Mouse (Mus musculus): ENCODE data around the gene Gm17545. TPM values are rescaled to one million over a fixed set of nuclear protein-coding genes. Genes with fewer than 3 reads are reported as not detected.
A peak's percentile ranks its signal among the peaks of the same experiment; 100 is the strongest.

The Gm17545 gene
- total RNA-seq, 2 experiments from 2014 or later = not detected

DNA sequence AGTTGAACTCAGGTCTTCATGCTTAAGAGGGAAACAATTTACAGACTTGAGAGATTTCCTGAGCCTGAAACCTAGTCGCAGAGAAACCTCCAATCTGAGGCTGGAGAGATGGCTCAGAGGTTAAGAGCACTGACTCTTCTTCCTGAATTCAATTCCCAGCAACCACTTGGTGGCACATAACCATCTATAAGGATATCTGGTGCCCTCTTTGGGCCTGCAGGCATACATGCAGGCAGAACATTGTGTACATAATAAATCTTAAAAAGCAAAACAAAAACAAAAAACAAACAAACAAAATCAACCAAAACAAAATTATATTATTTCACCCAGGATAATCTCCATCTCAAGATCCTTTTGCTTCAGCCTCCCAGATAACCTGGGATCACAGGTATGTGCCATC is 15.3 kb upstream of the Gm17545 start:
- no peak for DNase-seq
- intact Hi-C loops (cut with DNase I) = no loop called here

DNA sequence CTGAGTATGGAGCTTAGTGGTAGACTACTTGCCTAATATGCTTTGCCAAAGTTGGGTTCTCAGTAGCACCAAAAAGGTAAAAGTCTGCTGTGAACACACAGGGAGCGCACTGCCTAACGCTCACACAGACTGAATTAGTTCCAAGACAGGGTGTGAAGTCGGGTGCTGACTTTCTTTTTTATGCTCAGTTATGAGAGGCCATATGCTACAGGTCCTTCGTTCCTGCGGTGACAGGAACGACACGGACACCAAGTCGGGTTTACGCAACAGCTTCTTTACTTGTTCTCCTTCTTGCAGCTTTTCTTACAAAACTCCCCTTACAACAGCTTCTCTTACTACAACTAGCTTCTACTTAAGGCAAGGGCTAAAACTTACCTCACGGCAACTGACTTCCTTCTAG is 10.9 kb upstream of the Gm17545 start:
- DNase-seq = no peak
- intact Hi-C loops (cut with DNase I) = no loop called here

DNA sequence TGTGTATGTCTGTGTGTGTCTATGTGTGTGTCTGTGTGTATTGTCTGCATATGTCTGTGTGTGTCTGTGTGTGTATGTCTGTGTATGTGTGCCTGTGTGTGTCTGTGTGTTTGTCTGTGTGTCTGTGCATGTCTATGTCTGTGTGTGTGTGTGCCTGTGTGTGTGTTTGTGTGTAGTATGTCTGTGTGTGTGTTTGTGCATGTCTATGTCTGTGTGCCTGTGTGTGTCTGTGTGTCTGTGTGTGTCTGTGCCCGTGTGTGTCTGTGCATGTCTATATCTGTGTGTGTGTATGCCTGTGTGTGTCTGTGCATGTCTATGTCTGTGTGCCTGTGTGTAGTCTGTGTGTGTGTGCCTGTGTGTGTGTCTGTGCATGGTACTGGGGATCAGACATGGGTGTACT is 9.0 kb upstream of the Gm17545 start:
- intact Hi-C loops (cut with DNase I) = no loop called here
- no peak for DNase-seq

DNA sequence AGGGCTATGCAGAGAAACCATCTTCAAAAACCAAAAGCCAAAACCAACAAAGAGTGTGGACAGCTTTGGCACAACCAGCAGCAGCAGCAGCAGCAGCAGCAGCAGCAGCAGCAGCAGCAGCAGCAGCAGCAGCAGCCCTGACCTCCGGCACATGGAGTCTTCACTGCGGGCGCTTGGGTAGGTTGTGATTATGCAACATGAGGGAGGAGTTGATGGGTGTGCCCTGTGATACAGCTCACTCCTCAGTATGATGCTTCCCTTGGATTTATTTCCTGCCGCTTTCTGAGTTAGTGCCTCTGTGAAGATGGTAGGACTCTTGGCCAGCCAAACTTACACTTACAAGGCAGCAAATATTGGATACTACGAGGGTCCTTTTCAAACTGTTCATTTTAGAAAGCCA is 6.9 kb upstream of the Gm17545 start:
- no peak for DNase-seq
- intact Hi-C loops (cut with DNase I) = no loop called here

DNA sequence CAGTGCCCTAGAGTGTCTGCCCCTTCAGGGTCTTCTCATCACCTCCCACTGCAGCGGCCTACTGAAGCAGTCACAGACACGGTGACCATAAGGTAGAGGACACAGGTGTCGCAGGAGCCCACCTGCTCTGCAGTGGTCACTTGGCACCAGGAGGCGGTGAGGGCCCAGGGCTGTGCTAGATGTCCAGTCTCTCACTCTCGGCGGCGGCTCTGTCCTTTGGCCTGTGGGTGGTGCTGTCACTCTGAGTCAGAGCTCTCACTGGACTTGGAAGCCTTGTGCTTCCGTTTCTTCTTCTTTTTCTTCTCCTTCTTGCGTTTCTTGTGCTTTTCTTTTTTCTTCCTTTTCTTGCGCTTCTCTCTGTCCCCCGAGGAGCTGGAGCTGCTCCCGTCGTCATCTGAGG is 5.7 kb upstream of the Gm17545 start:
- intact Hi-C loops (cut with DNase I) = no loop called here
- DNase-seq = no peak

DNA sequence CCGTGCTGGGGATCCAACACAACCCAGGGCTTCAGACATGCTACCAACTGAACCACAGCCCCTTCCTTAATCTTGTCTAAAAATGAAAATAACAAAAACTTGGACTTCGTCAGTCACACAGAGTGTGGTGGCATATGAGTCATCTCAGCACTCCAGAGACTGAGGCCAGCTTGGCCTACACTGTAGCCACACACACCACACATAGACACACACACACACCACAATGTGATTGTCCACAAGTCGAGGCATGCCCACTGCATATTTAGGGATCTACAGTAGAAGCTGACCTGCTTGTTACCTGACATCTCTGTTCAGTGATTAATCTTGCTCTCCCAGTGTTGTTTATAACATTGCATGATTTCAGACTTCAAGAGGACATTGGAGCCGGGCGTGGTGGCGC is 4.9 kb upstream of the Gm17545 start:
- DNase-seq = no peak
- intact Hi-C loops (cut with DNase I) = no loop called here

DNA sequence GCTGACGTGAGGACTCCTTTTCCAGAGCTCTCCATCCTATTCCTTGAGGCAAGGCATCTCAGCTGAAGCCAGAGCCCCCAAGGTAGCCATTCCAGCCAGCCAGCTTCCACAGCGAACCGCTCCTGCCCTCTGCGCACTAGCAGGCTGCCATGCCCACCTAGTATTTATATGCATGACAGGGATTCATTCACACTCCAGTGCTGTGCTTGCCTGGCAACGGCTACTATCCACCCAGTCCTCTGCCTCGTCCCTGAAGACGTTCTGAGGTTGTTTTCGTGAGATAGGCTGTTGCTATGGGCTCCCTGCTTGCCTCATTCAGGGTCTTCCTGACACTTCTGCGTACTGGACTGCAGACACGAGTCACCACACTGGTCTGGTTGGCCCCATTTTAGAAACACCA is 1.4 kb upstream of the Gm17545 start:
- no peak for DNase-seq
- intact Hi-C loops (cut with DNase I) = no loop called here

DNA sequence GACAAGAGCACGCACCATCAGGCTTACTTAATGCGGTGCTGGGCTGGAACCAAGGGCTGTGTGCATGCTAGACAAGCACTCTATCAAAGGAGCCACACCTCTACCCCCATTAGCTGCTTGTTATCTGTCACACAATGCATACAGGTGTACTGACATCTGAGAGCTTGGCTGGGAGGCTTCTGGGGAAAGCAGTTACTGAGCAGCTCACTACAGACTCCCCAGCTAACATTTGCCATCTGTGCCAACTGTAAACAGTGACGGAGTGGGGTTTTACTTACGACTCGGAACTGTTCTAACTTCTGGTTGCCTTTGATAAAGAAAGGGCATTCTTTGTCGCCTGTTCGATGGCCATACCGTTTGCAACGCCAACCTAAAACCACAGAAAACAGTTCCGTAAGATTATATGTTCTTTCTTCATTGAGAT is 577 bp upstream of the Gm17545 start:
- intact Hi-C loops (cut with DNase I) = no loop called here
- DNase-seq = no peak

DNA sequence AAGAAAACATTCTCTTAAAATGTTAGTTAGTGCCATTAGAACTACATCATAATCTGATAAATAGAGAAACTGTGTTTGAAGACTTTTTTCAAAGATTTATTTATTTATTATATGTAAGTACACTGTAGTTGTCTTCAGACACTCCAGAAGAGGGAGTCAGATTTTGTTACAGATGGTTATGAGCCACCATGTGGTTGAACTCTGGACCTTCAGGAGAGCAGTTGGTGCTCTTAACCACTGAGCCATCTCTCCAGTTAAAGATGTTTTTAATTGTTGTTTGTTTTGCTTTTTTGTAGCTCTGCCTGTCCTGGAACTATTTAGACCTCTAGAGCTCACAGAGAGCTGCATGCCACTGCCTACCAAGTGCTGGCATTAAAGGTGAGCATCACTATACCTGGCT is 951 bp downstream of the Gm17545 start:
- DNase-seq = no peak
- intact Hi-C loops (cut with DNase I) = no loop called here

DNA sequence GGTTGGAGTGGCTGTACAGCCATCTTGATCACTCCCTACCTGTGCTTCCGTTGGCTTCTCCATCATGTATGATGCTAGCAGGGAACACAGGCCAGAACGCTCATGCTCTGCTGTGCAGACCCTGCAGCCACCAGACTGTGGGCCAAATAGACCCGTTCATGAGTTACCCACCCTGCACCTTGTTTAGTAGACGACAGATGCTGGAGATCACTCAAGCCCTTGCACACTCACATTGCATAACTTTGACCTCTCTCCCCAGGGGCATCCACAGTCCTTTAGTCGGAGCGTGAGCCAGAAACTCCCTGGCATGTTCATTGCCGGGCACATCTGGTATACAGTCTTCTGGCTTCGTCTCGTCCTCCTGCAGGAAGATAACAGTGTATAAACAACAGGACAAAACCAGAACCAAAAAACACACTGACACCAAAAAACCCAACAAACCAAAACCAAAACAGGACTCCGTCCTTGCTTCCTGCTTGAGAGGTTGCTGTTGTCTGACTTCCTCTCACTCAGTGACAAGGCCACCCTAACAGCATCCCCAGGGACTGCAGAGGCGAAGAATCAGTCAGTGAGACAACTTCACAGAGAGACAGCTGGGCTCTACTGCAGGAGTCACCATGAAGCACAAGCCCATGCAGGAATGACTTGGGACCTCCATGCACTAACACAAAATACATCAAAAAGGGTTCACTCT is 3.2 kb downstream of the Gm17545 start:
- intact Hi-C loops (cut with DNase I) = no loop called here
- DNase-seq = peak in 1 of 2 experiments; percentile 13

DNA sequence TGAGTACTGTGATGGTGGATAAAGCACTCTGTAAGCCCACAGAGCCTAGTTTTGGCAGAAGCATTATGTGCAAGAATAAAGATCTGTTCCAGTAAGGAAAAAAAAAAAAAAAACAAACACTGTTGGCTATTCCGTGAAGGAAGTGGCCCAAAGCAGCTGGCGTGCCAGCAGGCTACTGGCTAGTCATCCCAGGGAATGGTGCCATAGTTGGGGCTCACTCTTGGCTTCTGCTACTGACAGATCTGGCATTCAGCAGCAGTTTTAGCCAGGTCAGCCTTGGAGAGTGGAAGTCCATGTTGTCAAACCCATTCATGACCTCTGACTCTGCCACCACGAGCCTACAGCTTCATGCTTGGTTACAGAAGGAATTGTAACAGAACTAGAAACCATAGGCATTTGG is 7.9 kb downstream of the Gm17545 start:
- DNase-seq = peak in 1 of 2 experiments; percentile 35

DNA sequence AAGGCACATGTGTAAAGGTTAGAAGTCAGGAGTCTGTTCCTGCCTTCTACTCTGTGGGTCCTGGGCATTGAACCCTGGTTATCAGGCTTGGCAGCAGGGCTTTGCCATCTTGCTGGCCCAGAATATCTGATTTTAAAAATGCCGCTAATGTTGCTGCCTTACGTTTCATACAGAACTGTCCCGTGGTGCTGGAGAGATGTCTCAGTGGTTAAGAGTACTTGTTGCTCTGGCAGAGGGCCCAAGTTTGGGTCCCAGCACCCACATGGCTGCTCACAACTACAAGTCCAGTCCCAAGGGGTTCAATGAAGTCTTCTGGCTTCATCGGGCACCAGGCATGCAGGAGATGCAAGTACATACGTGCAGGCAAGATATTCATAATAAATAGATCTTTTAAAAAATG is 12.1 kb downstream of the Gm17545 start:
- DNase-seq = no peak

More for the DNA sequence above, 7.9 kb downstream of the Gm17545 start:
- intact Hi-C loops (cut with DNase I) = no loop called here

DNA sequence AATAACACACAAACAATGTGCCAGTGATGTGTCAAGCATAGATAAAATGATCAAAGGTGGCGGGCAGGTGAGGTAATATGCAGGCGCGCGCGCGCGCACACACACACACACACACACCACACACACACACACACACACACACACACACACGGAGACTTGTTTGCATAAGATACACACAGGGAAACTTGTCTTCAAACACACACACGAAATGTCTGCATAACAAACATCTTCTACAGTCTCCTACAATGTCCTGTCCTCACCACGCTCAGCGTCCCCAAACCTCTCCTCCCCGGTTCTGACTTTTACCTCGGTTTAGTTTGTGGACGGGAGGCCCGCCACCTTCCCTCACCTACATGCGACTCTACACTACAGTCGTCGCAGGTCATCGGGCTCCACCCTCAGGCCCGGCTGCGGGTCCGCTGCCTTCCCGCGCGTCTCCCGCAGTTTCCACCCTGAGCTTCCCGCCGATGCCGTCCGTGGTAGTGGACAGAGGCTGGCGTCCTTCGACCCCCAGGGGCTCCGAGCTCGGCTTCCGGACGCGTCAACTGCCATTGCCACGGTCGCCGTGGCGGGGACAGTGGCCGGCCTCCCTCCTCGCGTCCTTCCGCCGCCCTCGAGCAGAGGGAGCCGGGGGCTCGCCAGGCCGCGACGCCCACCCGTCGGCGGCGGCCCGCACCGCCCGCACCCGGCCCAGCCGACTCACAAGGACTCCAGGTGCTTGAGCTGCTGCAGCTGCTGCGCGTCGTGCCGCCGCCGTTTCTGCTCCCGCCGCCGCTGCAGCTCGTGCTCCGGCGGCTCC is 13.5 kb downstream of the Gm17545 start:
- intact Hi-C loops (cut with DNase I) = no loop called here

More for the DNA sequence above, 12.1 kb downstream of the Gm17545 start:
- intact Hi-C loops (cut with DNase I) = no loop called here

DNA sequence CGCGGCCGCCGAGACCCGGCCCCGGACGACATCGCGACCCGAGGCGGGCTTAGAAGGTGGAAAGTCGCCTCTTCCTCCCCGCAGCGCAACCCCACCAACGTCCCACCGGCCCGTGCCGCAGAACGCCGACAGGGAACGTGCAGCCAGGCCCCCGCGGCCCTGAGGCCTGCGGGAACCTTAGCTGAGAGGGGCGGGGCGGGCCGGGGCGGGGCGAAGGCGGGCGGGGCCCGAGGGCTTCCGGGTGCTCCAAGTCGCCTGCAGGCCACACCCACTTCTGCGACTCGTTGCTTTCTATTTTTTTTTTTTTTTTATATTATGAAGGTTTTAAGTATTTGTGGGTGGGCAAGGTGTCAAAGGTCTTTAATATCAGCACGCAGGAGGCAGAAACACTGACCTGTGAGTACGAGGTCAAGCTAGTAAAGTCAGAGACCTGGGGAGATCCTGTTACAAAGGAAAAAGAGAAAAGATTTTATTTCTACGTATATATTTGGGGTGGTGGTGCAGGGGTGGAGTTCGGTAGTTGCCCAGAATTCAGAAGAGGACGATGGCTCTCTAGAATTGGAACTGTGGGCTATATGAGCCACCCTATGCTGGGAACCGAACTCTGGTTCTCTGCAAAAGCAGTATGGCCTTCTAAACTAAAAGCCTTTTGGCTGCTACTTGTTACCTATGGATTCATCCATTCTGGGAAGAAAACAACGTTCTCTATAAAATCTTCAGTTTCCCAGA is 14.2 kb downstream of the Gm17545 start:
- intact Hi-C loops (cut with DNase I) = no loop called here
- peak in 1 of 2 experiments; percentile 78 for DNase-seq

More for the DNA sequence above, 13.5 kb downstream of the Gm17545 start:
- peak; percentile 54 to 67 for DNase-seq

DNA sequence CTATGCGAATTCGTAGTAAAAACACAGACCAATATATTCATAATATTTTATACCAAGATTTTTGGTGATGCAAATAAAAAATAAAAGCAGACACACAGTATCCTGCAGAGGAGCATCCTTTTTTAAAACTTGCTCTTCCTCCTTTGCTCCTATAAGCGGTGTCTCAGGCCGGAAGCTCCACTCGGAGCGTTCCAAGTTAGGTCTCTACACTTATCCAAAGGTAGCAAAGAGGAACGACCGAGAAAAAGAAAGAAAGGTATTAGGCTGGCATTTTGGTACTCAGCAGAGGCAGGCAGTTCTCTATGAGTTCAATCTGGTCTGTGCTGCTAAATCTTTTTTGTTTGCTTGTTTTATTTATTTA is 14.8 kb downstream of the Gm17545 start:
- DNase-seq = no peak
- intact Hi-C loops (cut with DNase I) = no loop called here

DNA sequence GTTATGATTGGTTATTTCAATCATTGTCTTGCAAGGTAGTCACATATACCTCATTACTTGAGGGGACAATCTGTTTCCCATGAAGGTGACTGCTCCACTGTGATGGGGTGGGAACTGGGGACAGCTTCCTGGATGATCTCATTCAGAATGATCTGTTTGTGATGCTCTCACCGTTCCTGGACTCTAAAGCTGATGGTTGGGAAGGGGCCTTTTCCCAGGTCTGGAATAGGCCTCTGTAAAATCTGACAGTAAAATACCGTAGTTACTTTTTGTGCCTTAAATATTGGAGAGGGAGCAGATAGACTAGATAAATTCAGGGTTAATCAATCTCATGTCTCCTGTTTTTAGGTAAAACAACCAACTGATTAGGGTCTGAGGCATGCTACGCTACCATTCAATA is 15.6 kb downstream of the Gm17545 start, which contains the start of gene Rp9:
Gene Rp9, minus strand, starts transcription at position 101 of the 400 bp plus-strand sequence.
- intact Hi-C loops (cut with DNase I) = no loop called here
- no peak for DNase-seq

DNA sequence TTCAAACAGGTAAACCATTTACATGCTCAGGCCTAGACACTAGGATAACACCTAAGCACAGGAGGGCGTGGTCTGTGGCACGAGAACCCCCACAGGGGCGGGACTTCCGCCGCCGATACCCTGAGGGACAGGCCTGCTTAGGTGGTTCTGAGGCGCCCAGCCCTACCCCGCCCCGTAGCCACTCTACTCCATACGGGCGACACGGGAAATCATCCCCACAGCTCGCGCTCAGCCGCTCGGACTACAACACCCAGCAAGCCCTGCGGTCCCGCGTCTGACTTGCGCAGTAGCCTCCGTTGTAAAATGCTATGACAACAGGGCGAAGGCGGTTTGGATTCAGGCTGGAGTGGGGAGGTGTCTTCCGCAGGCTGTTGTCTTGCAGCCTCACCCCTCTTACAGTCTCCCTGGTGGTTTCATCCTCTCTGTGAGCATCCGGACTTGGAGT is 21.4 kb downstream of the Gm17545 start, which contains the start of gene Bbs9:
Gene Bbs9, plus strand, starts transcription at position 292 of the 445 bp plus-strand sequence.
- peak; percentile 87 to 92 for DNase-seq
- intact Hi-C loops (cut with DNase I) = no loop called here

DNA sequence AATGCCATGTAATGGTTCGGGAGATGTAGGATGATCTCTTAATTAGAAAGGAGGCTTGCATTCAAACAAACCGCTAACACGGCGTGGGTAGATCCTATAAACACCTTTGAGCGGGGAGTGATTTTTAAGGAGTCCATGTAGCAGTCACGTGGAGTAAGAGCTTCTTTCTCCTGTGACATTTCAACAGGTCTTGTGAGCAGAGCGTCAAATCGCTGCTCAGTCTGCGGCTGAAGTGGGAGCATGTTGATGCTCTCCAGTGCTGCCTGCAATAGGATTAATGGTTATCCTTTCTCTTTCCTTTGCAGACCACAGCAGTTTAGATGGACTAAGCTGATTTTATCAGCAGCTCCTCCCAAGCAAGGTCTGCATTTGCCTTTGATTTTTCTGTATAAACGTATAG is 22.2 kb downstream of the Gm17545 start:
- intact Hi-C loops (cut with DNase I) = no loop called here
- peak in 1 of 2 experiments; percentile 10 for DNase-seq

DNA sequence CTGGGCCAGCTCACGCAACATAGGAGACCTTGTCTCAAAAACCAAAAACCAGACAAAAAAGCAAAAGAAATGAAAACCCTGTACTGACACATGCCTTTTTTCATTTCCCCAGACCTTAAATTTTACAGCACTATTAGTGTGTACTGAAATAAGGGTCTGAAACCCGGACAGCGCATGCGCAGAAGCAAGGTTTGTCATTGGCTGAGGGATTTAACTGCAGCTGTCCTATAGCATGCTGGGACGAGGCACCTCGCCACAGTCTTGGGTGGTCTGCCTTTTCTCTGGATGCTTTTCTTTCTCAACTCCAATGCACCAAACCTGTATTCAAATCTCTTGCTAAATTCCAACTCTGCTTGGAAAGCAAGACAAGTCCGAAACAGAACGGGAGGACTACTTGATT is 24.9 kb downstream of the Gm17545 start:
- DNase-seq = no peak
- intact Hi-C loops (cut with DNase I) = no loop called here

DNA sequence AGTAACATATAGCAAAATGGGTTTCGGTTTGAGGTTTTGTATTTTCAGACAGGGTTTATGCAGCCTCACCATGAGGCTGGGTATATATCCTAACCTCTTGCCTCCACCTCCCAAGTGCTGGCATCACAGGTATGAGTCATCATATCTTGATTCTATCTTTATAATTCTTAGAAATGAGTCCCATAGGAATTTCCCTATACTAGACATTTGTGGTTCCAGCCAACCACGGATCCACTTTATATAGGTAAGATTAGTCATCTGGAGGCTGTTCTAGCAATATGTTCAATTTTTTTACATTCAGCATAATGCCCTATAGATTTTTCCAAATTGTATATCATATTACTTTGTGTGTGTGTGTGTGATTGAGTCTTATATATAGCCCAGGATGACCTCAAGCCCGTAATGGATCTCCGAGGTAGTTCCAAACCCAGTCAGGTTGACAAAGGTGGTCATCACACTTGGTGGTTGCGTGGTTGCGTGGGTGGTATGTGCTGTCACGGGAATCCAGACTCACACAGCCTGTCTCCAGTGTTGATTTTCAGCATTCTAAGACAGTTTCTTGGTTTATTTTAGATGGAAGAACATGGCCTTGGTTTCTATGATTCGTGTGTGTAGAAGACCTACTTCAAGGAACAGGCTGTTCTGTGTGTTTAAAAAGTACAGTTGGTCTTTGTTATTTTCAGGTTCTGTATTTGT is 29.9 kb downstream of the Gm17545 start:
- intact Hi-C loops (cut with DNase I) = no loop called here
- no peak for DNase-seq
